Mouse (Mus musculus): ENCODE data around the gene Ccl12.

The Ccl12 gene

DNA sequence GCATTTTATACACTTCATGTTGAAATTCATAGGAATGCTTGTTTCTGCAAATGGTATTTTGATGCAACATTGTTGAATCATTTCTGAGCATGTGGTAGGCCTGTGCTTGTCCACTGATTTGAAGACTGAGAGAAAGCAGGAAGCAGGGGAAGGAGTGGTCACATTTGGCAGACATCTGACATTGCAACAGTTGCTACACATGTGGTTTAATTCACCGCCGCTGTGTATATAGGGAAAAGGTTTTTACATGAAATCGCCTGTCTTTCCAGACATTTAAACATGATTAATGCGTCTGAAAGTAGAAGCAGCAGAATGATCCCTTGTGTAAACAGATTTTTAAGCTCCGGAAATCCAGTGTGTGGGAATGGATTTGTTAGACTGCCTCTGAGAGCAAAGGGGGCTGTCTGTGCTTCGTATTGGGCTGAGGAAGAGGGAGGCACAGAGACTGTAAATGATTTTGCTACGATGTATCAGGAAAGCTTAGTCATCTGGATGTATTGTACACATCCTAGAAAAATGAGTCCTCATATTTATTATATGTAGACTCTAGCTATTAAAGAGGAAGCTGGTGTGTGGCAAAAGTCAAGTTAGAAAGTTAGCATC lies 37.9 kb downstream of the Ccl12 start:
- no peak for DNase-seq (ENCODE audit: low spot score)
